Mouse (Mus musculus) forebrain, embryonic 15.5 days (tissue): ENCODE results near the gene Pdia5. TPM values are rescaled to one million over a fixed set of nuclear protein-coding genes. Genes with fewer than 3 reads are reported as not detected.
A peak's percentile ranks its signal among the peaks of the same experiment; 100 is the strongest.

Experiments
- ATAC-seq: fragments of 200-750 bp; cut with Nextera tagmentation; replicated peaks from 2 replicates; pipeline ENCODE4 v1.8.0; 2017; ENCODE audit warnings: mild to moderate bottlenecking, moderate TSS enrichment, moderate library complexity
- H3K27ac ChIP-seq: fragments of 300-500 bp; sonication (generic); replicated peaks from 2 replicates; pipeline ENCODE4 v1.5.1; 2015; ENCODE audit warnings: mild to moderate bottlenecking, inconsistent platforms
- H3K27me3 ChIP-seq: fragments of 300-500 bp; sonication (generic); 2 replicates; pipeline ENCODE4 v1.6.1; 2015; ENCODE audit warnings: inconsistent platforms
- H3K36me3 ChIP-seq: fragments of 300-500 bp; sonication (generic); 2 replicates; pipeline ENCODE4 v1.6.1; 2015; ENCODE audit warnings: mild to moderate bottlenecking, inconsistent platforms
- H3K4me1 ChIP-seq: fragments of 300-500 bp; sonication (generic); 2 replicates; pipeline ENCODE4 v1.6.1; 2015; ENCODE audit warnings: inconsistent platforms
- H3K4me2 ChIP-seq: fragments of 300-500 bp; sonication (generic); replicated peaks from 2 replicates; pipeline ENCODE4 v1.6.1; 2015; ENCODE audit warnings: mild to moderate bottlenecking, inconsistent platforms
- H3K4me3 ChIP-seq: fragments of 300-500 bp; sonication (generic); 2 replicates; pipeline ENCODE4 v1.5.1; 2015; ENCODE audit warnings: mild to moderate bottlenecking, inconsistent platforms
- H3K9ac ChIP-seq: fragments of 300-500 bp; sonication (generic); replicated peaks from 2 replicates; pipeline ENCODE4 v1.6.1; 2015; ENCODE audit warnings: mild to moderate bottlenecking, inconsistent platforms
- H3K9me3 ChIP-seq: fragments of 300-500 bp; sonication (generic); 2 replicates; pipeline ENCODE4 v1.6.1; 2016; ENCODE audit warnings: inconsistent platforms
- WGBS: fragments of 180-500 bp; shearing (Covaris S2); methylation state at CpG from one replicate; pipeline ENCODE4 v1.1.7; 2015; ENCODE audit warnings: mixed read lengths; 5-methylcytosine and 5-hydroxymethylcytosine counted together
- polyA plus RNA-seq: library from polyadenylated mRNA; unstranded; fragments of >200 nt; fragmentation: Nextera tagmentation; extraction: Ambion mirVana; gene quantifications from 2 replicates; pipeline ENCODE4 v1.2.1, GENCODE M21; 2015

Pdia5 gene
- polyA plus RNA-seq, 1 experiment from 2014 or later, result 8.9 TPM

GRCm38 (mm10) chr16:35504266-35504665 lies 13.6 kb upstream of the Pdia5 start:
- Histone ChIP-seq H3K27ac (no peak overlapping the region), H3K9me3 (no peaks in the 10 kb centered on the region), H3K4me2 (no peak overlapping the region), H3K9ac (no peak overlapping the region), H3K4me1 (no peaks in the 10 kb centered on the region), H3K36me3 (no peaks in the 10 kb centered on the region), H3K4me3 (no peak overlapping the region), H3K27me3 (no peaks in the 10 kb centered on the region)
- WGBS, result 83% methylated on average over 8 of the region's 8 CpGs
- ATAC-seq, result no peak

- no peaks in the 10 kb centered on the region for H3K9me3 ChIP-seq
Measured at GRCm38 (mm10) chr16:35502456-35502855, 11.8 kb upstream of the Pdia5 start.

DNA sequence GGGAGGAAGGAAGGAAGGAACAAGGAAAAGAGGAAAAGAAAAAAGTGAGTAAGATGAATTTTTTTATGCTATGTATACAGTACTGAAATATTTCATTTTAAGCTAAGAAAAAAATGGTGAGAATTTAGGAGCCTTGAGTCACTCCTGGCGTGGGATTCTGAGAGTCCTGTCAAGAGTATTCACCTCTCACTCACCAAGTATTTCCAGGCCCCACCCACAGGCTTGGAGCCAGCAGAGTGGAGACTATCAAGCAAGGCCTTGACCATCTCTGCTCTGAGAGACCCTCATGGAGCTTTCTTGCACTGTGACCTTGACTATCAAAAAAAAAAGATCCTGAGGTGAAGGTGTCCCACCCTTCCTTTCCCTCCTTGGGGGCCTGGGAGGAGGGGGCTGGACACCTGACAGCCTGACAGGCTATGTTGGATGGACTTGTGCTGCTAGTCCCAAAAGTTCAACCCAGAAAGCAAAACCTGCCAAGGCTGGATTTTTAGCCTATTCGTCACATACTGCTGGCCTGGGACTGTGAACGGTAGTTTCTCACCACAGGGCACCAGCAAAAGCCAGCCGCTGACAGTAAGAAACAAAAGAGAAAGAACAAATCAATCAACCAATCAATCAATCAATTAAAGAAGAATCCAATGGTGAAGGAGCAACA lies 10.6 kb upstream of the Pdia5 start:
- H3K27me3 ChIP-seq, result no peaks in the 10 kb centered on the region
- H3K9ac ChIP-seq, result no peak overlapping the region
- 82% methylated on average over 4 of the region's 4 CpGs for WGBS
- no peaks in the 10 kb centered on the region for H3K4me1 ChIP-seq
- no peak overlapping the region for H3K4me3 ChIP-seq
- H3K36me3 ChIP-seq, result no peaks in the 10 kb centered on the region
- H3K27ac ChIP-seq, result no peak overlapping the region
- no peak for ATAC-seq
- no peak overlapping the region for H3K4me2 ChIP-seq
- no peaks in the 10 kb centered on the region for H3K9me3 ChIP-seq

More at GRCm38 (mm10) chr16:35502456-35502855, 11.8 kb upstream of the Pdia5 start:
- WGBS, result 84% methylated on average over 11 of the region's 11 CpGs
- Histone ChIP-seq H3K36me3 (no peaks in the 10 kb centered on the region), H3K4me1 (no peaks in the 10 kb centered on the region), H3K9ac (no peak overlapping the region), H3K27me3 (no peaks in the 10 kb centered on the region), H3K4me2 (no peak overlapping the region), H3K27ac (no peak overlapping the region), H3K4me3 (no peak overlapping the region)
- no peak for ATAC-seq

DNA sequence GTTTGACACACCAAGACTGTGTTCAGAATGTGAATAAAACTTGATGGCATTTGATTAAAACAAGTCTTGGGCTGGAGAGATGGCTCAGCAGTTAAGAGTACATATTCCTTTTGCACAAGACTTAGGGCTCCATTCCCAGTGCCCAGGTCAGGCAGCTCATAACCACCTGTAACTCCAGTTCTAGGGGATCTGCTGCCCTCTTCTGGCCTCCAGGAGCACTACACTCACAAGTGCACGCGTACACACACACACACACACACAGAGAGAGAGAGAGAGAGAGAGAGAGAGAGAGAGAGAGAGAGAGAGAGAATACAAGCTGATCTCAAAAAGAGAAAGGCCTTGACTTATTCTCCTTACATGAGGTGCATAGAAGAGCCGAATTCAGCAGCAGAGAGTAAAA lies 9.7 kb upstream of the Pdia5 start:
- no peaks in the 10 kb centered on the region for H3K36me3 ChIP-seq
- no peak overlapping the region for H3K9ac ChIP-seq
- 85% methylated on average over 3 of the region's 3 CpGs for WGBS
- H3K9me3 ChIP-seq, result no peaks in the 10 kb centered on the region
- H3K4me2 ChIP-seq, result no peak overlapping the region
- no peak overlapping the region for H3K27ac ChIP-seq
- H3K4me3 ChIP-seq, result no peak overlapping the region
- no peak for ATAC-seq
- no peaks in the 10 kb centered on the region for H3K4me1 ChIP-seq
- H3K27me3 ChIP-seq, result no peaks in the 10 kb centered on the region

GRCm38 (mm10) chr16:35489793-35490192 lies 880 bp downstream of the Pdia5 start:
- Histone ChIP-seq H3K4me3 (peak overlapping the region; percentile 82), H3K36me3 (no peaks in the 10 kb centered on the region), H3K4me2 (peak overlapping the region; percentile 96), H3K27me3 (no peaks in the 10 kb centered on the region), H3K9ac (peak overlapping the region; percentile 61), H3K9me3 (no peaks in the 10 kb centered on the region), H3K27ac (no peak overlapping the region), H3K4me1 (peaks cover 24% of the 10 kb centered on the region)
- WGBS, result 12% methylated on average over 10 of the region's 10 CpGs
- no peak for ATAC-seq

DNA sequence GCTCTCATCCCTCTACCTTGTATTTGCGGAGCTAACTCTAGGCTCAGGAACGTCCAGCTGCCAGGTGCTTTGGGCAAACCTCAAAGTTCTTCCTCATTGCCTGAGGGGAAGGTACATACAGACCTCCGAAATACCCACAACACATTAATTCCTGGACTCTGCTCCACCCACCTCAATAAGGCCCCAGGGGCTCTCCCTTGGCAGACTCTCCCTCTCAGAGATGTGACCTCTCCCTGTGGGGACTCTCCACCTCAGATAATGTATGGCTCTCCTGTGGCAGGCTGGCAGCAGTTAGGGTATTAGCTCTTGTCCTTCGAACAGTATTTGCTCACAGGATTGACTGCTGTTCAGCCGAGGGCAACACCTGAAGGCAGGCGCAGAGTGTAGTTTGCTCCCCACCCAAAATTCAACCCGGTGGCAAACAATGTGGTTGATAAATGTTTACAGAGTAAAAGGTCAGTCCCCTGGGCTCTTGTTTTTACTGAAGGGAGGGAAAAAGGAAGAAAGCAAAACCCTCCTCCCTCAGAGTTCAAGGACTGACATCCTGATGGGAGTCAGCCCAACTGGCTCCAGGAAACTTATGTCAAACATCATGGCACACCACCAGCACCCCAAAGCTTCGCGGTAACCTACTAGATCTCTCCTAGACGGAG lies 1.5 kb downstream of the Pdia5 start:
- Histone ChIP-seq H3K4me3 (no peak overlapping the region), H3K9ac (no peak overlapping the region), H3K36me3 (no peaks in the 10 kb centered on the region), H3K4me1 (peaks cover 30% of the 10 kb centered on the region), H3K4me2 (no peak overlapping the region), H3K27me3 (no peaks in the 10 kb centered on the region), H3K27ac (no peak overlapping the region), H3K9me3 (no peaks in the 10 kb centered on the region)
- no peak for ATAC-seq
- 59% methylated on average over 10 of the region's 10 CpGs for WGBS

- Histone ChIP-seq H3K9me3 (no peaks in the 10 kb centered on the region), H3K9ac (no peak overlapping the region), H3K27ac (no peak overlapping the region), H3K4me1 (peaks cover 38% of the 10 kb centered on the region), H3K36me3 (no peaks in the 10 kb centered on the region), H3K27me3 (no peaks in the 10 kb centered on the region), H3K4me3 (no peak overlapping the region), H3K4me2 (no peak overlapping the region)
- WGBS, result 75% methylated on average over 4 of the region's 4 CpGs
- no peak for ATAC-seq
Measured at GRCm38 (mm10) chr16:35487776-35488175, 2.9 kb downstream of the Pdia5 start.

- no peak for ATAC-seq
- no peak overlapping the region for H3K4me3 ChIP-seq
- no peaks in the 10 kb centered on the region for H3K9me3 ChIP-seq
- H3K27me3 ChIP-seq, result no peaks in the 10 kb centered on the region
- H3K27ac ChIP-seq, result no peak overlapping the region
- no peak overlapping the region for H3K9ac ChIP-seq
- peaks cover 38% of the 10 kb centered on the region for H3K4me1 ChIP-seq
- no peaks in the 10 kb centered on the region for H3K36me3 ChIP-seq
- 63% methylated on average over 4 of the region's 4 CpGs for WGBS
- no peak overlapping the region for H3K4me2 ChIP-seq
Measured at GRCm38 (mm10) chr16:35487056-35487455, 3.6 kb downstream of the Pdia5 start.

- Histone ChIP-seq H3K36me3 (no peaks in the 10 kb centered on the region), H3K4me2 (no peak overlapping the region), H3K27ac (0 out of 2 replicates have a peak overlapping the region, but pooled peaks have one; percentile 17), H3K9me3 (no peaks in the 10 kb centered on the region), H3K9ac (no peak overlapping the region), H3K27me3 (no peaks in the 10 kb centered on the region), H3K4me1 (peaks cover 35% of the 10 kb centered on the region), H3K4me3 (no peak overlapping the region)
- peak; percentile 32; the same call in 1 of the 2 replicates for ATAC-seq
- 58% methylated on average over 9 of the region's 9 CpGs for WGBS
Measured at GRCm38 (mm10) chr16:35485711-35486110, 5.0 kb downstream of the Pdia5 start.

DNA sequence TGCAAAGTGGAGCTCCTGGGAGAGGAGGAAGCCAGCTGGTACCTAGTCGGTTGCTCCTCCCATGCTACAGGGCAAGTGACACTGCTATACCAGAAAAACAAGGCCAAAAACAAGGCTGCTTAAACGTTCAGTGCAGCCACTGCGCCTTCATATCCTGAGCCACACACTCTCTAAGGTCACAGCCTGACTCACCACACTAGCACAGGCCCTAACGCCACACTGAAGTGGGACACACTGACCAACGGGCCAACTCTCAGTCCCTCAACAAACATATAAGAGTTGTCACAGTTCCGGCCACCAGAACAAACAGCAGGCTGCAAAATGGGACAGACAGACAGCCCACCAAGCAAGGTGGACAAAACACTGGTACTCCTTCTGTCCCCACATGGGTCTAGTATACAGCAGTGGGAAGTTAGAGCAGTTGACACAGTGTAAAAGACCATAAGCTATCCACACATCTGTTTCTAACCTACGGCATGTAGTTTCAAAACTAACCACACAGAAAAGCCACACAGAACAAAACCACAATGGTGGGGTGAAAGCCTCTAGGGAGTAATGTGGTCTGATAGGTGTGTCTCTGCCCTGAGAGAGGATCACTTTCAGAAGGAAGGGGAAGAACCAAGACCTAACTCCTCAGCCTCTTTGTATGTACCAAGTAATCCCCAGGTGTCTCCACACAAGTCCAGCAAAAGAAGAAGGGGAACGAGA lies 6.0 kb downstream of the Pdia5 start:
- Histone ChIP-seq H3K4me2 (no peak overlapping the region), H3K4me3 (no peak overlapping the region), H3K36me3 (no peaks in the 10 kb centered on the region), H3K27ac (no peak overlapping the region), H3K9ac (no peak overlapping the region), H3K27me3 (no peaks in the 10 kb centered on the region), H3K4me1 (peaks cover 38% of the 10 kb centered on the region), H3K9me3 (no peaks in the 10 kb centered on the region)
- 61% methylated on average over 8 of the region's 8 CpGs for WGBS
- no peak for ATAC-seq

GRCm38 (mm10) chr16:35484105-35484504 lies 6.6 kb downstream of the Pdia5 start:
- WGBS, result 3% methylated on average over 4 of the region's 4 CpGs
- ATAC-seq, result no peak
- H3K27me3 ChIP-seq, result no peaks in the 10 kb centered on the region
- H3K4me3 ChIP-seq, result no peak overlapping the region
- no peaks in the 10 kb centered on the region for H3K9me3 ChIP-seq
- no peaks in the 10 kb centered on the region for H3K36me3 ChIP-seq
- no peak overlapping the region for H3K9ac ChIP-seq
- H3K4me1 ChIP-seq, result peaks cover 39% of the 10 kb centered on the region
- no peak overlapping the region for H3K4me2 ChIP-seq
- H3K27ac ChIP-seq, result no peak overlapping the region

DNA sequence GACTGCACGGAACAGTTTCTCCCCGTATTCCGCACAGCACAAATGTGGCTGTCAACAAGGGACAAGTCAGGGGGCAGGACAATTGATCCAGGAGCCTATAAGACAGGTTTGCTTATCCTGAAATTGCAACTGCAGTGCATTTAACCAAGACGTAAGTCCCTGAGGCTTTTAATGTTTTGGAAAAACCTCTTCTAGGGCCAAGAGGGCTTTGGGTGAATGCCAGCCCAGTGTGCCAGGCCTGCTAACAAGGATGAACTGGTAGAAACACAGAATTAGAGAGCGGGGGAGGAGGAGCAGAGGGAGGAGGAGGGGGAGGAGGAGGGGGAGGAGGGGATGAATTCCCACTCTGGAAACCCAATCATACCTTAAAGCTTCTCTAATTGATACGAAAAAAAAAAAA lies 11.4 kb downstream of the Pdia5 start:
- Histone ChIP-seq H3K27me3 (no peaks in the 10 kb centered on the region), H3K9me3 (no peaks in the 10 kb centered on the region), H3K4me2 (no peak overlapping the region), H3K27ac (no peak overlapping the region), H3K9ac (no peak overlapping the region), H3K4me3 (no peak overlapping the region), H3K36me3 (no peaks in the 10 kb centered on the region), H3K4me1 (peaks cover 22% of the 10 kb centered on the region)
- 21% methylated on average over 6 of the region's 6 CpGs for WGBS
- ATAC-seq, result 0 out of 2 replicates have a peak, but pooled peaks have one; percentile 46
